Mouse (Mus musculus) intestine, postnatal 0 days (tissue): ENCODE data around the gene Clec4a4. TPM values are rescaled to one million over a fixed set of nuclear protein-coding genes. Genes with fewer than 3 reads are reported as not detected.
"Not testable (repeated sequence)": the region's sequence is repeated elsewhere in the genome, so short reads cannot be mapped to it uniquely, and the experiment has no call there.

ENCODE experiments used
- ATAC-seq: fragments of 200-750 bp; cut with Nextera tagmentation; 2 replicates; pipeline ENCODE4 v1.8.0; 2017; ENCODE audit warnings: mild to moderate bottlenecking, moderate TSS enrichment, moderate library complexity
- H3K27ac ChIP-seq: fragments of 300-500 bp; sonication (generic); 2 replicates; pipeline ENCODE4 v1.5.1; 2014; ENCODE audit warnings: mild to moderate bottlenecking, low read depth, low read length, moderate library complexity
- H3K27me3 ChIP-seq: fragments of 300-500 bp; sonication (generic); replicated peaks from 2 replicates; pipeline ENCODE4 v1.6.1; 2014; ENCODE audit warnings: low read length, mixed read lengths; ENCODE audit not compliant: control insufficient read depth, insufficient read depth
- H3K36me3 ChIP-seq: fragments of 300-500 bp; sonication (generic); 2 replicates; pipeline ENCODE4 v1.6.1; 2014; ENCODE audit warnings: mild to moderate bottlenecking, moderate library complexity; ENCODE audit not compliant: control insufficient read depth, insufficient read depth
- H3K4me1 ChIP-seq: fragments of 300-500 bp; sonication (generic); replicated peaks from 2 replicates; pipeline ENCODE4 v1.6.1; 2014; ENCODE audit warnings: antibody characterized with exemption, low read length, mixed read lengths; ENCODE audit not compliant: control insufficient read depth, insufficient read depth
- H3K4me2 ChIP-seq: fragments of 300-500 bp; sonication (generic); replicated peaks from 2 replicates; pipeline ENCODE4 v1.6.1; 2014; ENCODE audit warnings: low read depth, mild to moderate bottlenecking, moderate library complexity
- H3K4me3 ChIP-seq: fragments of 300-500 bp; sonication (generic); 2 replicates; pipeline ENCODE4 v1.5.1; 2014; ENCODE audit warnings: low read depth, low read length
- H3K9ac ChIP-seq: fragments of 300-500 bp; sonication (generic); 2 replicates; pipeline ENCODE4 v1.6.1; 2014; ENCODE audit warnings: mild to moderate bottlenecking, low read depth, low read length
- H3K9me3 ChIP-seq: fragments of 300-500 bp; sonication (generic); 2 replicates; pipeline ENCODE4 v1.6.1; 2016; ENCODE audit warnings: mixed run types; ENCODE audit not compliant: control insufficient read depth
- CTCF ChIP-seq: sonication (generic); IDR thresholded peaks from 2 replicates; pipeline ENCODE4 v1.5.1; 2016; ENCODE audit warnings: low read depth, mild to moderate bottlenecking, control low read depth, antibody characterized with exemption, moderate library complexity
- WGBS: fragments of 180-500 bp; shearing (Covaris S2); extraction: QIAGEN DNeasy Blood & Tissue Kit; methylation state at CpG from one replicate; pipeline ENCODE4 v1.1.7; 2014; 5-methylcytosine and 5-hydroxymethylcytosine counted together
- polyA plus RNA-seq: library from polyadenylated mRNA; unstranded; fragments of >200 nt; fragmentation: Nextera tagmentation; extraction: Ambion mirVana; gene quantifications from 2 replicates; pipeline ENCODE4 v1.2.1, GENCODE M21; 2015

The Clec4a4 gene
- polyA plus RNA-seq, result not detected in 2 replicates

DNA sequence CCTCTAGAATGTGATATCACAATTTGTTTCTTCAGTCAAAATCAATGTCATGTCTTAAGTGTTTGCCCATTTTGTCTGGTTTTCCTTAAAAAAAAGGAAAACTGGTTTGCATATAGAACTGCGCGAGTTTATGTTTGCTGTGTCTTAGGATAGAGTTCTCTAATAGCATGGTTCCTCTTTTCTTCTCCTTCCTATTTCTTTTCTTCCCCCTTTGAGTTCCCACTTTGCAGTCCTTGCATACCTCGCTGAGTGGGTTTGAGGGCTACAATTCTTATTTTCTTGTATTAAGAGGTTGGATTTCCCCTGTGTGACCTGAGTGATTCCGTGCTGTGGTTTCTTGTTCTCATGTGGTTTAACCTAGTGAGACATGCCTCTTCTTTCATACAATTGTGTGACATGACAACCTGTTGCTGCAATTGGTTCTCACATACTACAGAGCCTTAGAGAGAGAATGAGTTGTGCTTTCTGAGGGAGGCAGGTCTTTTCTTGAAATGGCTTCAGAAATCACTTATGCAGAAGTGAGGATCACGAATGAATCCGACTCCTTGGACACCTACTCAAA, at the start of gene Clec4a4:
TSS of gene Clec4a4 (plus strand) at position 492 of the 562 bp plus-strand sequence.
- Histone ChIP-seq H3K4me2 (no peak within 1 kb of the TSS), H3K27ac (no peak within 1 kb of the TSS), H3K4me3 (no peak within 1 kb of the TSS), H3K27me3 (no peaks in the 10 kb centered on the region), H3K9ac (no peak within 1 kb of the TSS), H3K9me3 (0 out of 2 replicates have a peak, but pooled peaks cover 6% of the 10 kb centered on the region), H3K4me1 (no peaks in the 10 kb centered on the region), H3K36me3 (no peaks in the 10 kb centered on the region)
- no peak for TF ChIP-seq CTCF
- WGBS, result 82% methylated on average over 6 of the region's 6 CpGs
- ATAC-seq, result no peak

DNA sequence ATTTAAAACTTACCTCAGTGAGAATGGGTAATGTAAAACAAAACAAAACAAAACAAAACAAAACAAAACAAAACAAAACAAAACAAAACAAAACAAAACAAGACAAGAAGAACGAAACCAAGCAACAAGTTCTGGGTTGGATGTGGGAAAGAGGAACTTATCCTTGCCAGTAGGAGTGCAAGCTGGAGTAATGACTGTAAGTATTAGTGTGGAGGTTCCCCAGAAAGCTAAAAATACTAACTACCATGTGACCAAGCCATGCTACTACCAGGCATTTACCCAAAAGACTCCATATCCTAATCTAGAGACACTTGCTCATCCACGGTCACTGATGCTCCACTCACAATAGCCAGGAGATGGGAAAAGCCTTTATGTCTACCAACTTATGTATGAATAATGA, 43.4 kb upstream of the Clec4a4 start:
- no peak overlapping the region for H3K4me3 ChIP-seq
- no peak for TF ChIP-seq CTCF
- no peak for ATAC-seq
- H3K27me3 ChIP-seq, result no peaks in the 10 kb centered on the region
- H3K36me3 ChIP-seq, result no peaks in the 10 kb centered on the region
- no peaks in the 10 kb centered on the region for H3K4me1 ChIP-seq
- 89% methylated on average over 2 of the region's 2 CpGs for WGBS
- no peak overlapping the region for H3K27ac ChIP-seq
- no peak overlapping the region for H3K4me2 ChIP-seq
- no peak overlapping the region for H3K9ac ChIP-seq
- no peaks in the 10 kb centered on the region for H3K9me3 ChIP-seq

DNA sequence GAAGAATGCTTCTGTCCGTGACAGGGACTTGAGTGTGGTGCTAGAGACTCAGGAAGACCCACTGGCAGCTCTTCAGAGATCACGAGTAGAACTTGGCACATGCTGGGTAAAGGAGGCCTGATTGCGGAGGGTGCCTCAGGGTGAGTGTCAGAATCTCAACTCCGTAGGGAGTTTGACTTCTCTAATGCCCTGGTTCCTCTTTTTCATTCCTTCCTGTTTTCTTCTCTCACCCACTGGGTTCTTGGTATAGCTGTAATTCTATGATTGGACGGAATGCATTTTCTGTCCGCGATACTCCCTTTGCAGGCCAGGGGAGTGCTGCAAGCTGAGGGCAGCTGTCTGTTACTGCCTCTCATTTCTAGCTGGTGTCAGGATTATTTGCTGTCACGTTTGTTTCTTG, 37.8 kb upstream of the Clec4a4 start, which contains the start of gene Clec4a3:
TSS of gene Clec4a3 (plus strand) at position 115 of the 400 bp plus-strand sequence.
- no peak within 1 kb of the TSS for H3K4me3 ChIP-seq
- no peak for TF ChIP-seq CTCF
- ATAC-seq, result no peak
- H3K4me2 ChIP-seq, result no peak within 1 kb of the TSS
- H3K27ac ChIP-seq, result no peak within 1 kb of the TSS
- H3K36me3 ChIP-seq, result no peaks in the 10 kb centered on the region
- no peak within 1 kb of the TSS for H3K9ac ChIP-seq
- H3K9me3 ChIP-seq, result no peaks in the 10 kb centered on the region
- H3K4me1 ChIP-seq, result no peaks in the 10 kb centered on the region
- H3K27me3 ChIP-seq, result no peaks in the 10 kb centered on the region
- 81% methylated on average over 8 of the region's 8 CpGs for WGBS

DNA sequence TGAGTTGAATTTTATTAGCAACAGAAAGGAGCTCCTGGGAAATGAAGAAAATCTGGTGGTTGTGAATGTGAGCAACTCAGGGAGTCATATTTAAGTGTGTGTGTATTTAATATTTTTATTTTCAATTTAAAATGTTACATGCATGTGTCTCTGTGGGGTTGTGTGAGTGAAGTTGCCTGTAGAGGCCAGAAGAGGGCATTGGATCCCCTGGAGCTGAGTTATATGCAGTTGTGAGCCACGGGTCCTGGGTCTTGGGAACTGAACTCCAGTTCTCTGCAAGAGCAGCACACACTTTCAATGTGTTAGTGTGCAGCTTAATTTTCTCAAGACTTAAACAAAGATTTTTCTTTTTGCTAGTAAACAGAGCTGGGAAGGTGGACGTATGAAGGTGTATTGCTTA, 25.6 kb upstream of the Clec4a4 start:
- TF ChIP-seq CTCF, result no peak
- Histone ChIP-seq H3K27ac (no peak overlapping the region), H3K9me3 (no peaks in the 10 kb centered on the region), H3K9ac (no peak overlapping the region), H3K36me3 (no peaks in the 10 kb centered on the region), H3K4me1 (no peaks in the 10 kb centered on the region), H3K4me3 (no peak overlapping the region), H3K4me2 (no peak overlapping the region), H3K27me3 (no peaks in the 10 kb centered on the region)
- no peak for ATAC-seq
- WGBS, result 78% methylated on average over 2 of the region's 2 CpGs

DNA sequence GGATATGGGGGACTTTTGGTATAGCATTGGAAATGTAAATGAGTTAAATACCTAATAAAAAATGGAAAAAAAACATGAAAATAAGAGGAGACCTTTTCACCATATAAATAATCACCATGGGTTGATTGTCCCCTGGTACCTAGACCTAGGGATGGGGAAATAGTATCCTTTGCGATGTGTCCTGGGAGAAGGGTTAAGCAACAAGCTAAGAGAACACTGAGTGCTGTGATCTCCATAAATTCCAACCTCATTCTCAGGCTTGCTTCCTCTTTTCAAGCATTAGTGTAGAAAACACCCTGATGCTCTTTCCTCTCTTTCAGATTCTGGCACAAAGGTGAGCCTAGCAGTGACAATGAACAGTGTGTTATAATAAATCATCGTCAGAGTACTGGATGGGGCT, 21.1 kb upstream of the Clec4a4 start:
- no peaks in the 10 kb centered on the region for H3K36me3 ChIP-seq
- no peak for TF ChIP-seq CTCF
- no peak overlapping the region for H3K4me2 ChIP-seq
- H3K4me1 ChIP-seq, result no peaks in the 10 kb centered on the region
- ATAC-seq, result no peak
- 77% methylated on average over 2 of the region's 2 CpGs for WGBS
- no peaks in the 10 kb centered on the region for H3K27me3 ChIP-seq
- H3K9me3 ChIP-seq, result no peaks in the 10 kb centered on the region
- H3K9ac ChIP-seq, result no peak overlapping the region
- no peak overlapping the region for H3K4me3 ChIP-seq
- H3K27ac ChIP-seq, result no peak overlapping the region

DNA sequence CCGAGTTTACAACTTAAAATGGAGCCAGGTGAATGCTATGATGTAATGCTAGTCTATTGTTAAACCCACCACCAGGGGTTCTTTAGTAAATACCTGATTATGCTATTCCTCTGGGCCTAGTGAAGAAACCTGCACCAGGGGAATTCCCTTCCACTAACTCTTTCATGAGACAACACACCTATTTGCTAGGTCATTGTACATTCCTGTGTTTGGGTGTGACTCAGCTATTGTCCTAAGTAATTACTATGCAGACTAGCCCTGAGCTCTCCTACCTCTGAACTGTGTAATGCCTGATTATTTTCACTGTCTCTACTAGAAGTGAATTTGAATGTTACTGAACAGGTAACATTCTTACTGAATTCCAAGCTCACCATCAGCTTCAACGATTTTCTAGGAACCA, 14.5 kb downstream of the Clec4a4 start:
- H3K27ac ChIP-seq, H3K4me3 ChIP-seq, H3K36me3 ChIP-seq, ATAC-seq, H3K4me1 ChIP-seq, H3K9ac ChIP-seq, H3K9me3 ChIP-seq, H3K27me3 ChIP-seq, H3K4me2 ChIP-seq: not testable (repeated sequence)
- WGBS, result 77% methylated on average over 2 of the region's 2 CpGs

DNA sequence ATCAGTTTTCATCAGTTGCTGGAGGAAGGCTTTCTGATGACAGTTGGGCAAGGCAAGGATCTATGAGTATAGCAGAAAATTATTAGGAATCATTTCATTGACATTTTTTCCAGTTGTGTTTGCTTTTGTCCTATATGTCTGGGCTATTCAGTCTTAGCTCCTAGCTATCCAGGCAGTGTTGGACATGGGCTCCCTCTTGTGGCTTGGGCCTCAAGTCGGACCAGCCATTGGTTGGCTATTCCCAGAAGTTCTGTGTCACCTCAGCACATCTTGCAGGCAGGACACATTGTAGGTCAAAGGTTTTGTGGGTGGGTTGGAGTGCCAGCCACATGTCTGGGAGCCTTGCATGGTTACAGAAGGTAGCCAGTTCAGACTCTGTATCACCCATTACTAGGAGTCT, 15.4 kb downstream of the Clec4a4 start:
- 58% methylated on average over 1 of the region's 1 CpGs for WGBS
- H3K4me3 ChIP-seq, result no peak overlapping the region
- H3K9me3 ChIP-seq, result no peaks in the 10 kb centered on the region
- no peak overlapping the region for H3K9ac ChIP-seq
- no peak for ATAC-seq
- H3K27ac ChIP-seq, result no peak overlapping the region
- H3K4me2 ChIP-seq, result no peak overlapping the region
- peak; percentile 43 for TF ChIP-seq CTCF
- no peaks in the 10 kb centered on the region for H3K4me1 ChIP-seq
- no peaks in the 10 kb centered on the region for H3K36me3 ChIP-seq
- no peaks in the 10 kb centered on the region for H3K27me3 ChIP-seq
